In the genomic region with DNA sequence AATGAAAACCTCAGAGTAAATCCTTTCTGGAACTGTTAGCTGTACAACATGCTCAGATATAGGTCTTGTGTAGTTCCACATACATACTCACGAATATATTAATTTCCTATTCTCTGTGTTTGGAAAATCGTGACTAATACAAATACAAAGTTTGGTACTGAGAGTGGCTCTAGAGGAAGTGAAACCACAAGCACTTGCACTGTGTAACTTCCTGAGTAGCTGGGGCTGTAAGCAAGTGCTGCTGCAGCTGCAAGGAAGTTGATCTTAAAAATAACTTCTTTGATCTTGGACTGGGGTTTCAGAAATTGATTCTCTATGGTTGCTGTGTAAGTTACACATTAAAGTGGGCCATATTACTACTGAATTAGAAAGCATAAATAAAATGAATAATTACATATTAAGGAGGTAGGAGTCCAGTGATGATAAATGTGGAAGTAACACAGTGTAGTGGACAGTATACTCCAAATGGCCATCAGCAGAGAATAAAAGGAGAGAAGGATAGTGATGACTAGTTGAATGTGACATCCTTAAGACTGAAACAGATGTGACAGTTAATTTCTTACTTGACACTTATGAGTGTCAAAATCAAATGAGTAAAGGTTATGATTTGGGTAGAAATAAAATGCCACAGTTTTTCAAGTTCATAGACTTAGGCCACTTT, we compare ENCODE assay signal across 12 mouse cellular contexts.
A peak's percentile ranks its signal among the peaks of the same experiment; 100 is the strongest.
DNase-seq lines count a peak whose midpoint lies in the region; ATAC-seq and TF ChIP-seq lines count a peak whose summit lies in the region.
"Had no signal": no experiment of that assay in that cellular context is flagged by ENCODE, and none has a peak within 500 bp of the region (broad histone marks: within the 10 kb centered on the region; RNA-seq: fewer than 3 reads in every experiment).

No protein-coding gene starts in this region.

- no peak overlapping the region for H3K4me2 ChIP-seq in heart, embryonic 12.5 days
- no peak overlapping the region for H3K4me2 ChIP-seq in lung, embryonic 16.5 days (ENCODE audit: low read depth, low read length)
- H3K4me2 ChIP-seq: heart, embryonic 15.5 days; neural tube, embryonic 15.5 days had no signal

- WGBS in heart, adult 2 months: 27% methylated on average over 2 of the region's 2 CpGs
- WGBS in heart, embryonic 12.5 days: 51% methylated on average over 2 of the region's 2 CpGs
- 47% methylated on average over 2 of the region's 2 CpGs for WGBS in lung, embryonic 16.5 days

- H3K9ac ChIP-seq in heart, adult 2 months (ENCODE audit: low read depth, low read length): no peak overlapping the region
- H3K9ac ChIP-seq in heart, embryonic 12.5 days: no peak overlapping the region
- no peak overlapping the region for H3K9ac ChIP-seq in lung, embryonic 16.5 days (ENCODE audit: low read length)
- H3K9ac ChIP-seq: heart, embryonic 15.5 days; neural tube, embryonic 15.5 days had no signal

- no peaks in the 10 kb centered on the region for H3K79me2 ChIP-seq in heart, adult 2 months (replicated peaks; ENCODE audit: control insufficient read depth, insufficient read depth, low read length)

- TF ChIP-seq CTCF in heart, adult 2 months (IDR thresholded peaks at IDR 0.05): no peak
- no peak for TF ChIP-seq CTCF in brain, embryonic 14.5 days (IDR thresholded peaks at IDR 0.05; ENCODE audit: borderline replicate concordance, extremely low read depth, insufficient read depth, insufficient read length)

- intact Hi-C loops in heart, adult 2 months (cut with DNase I): no loop called here

- peak overlapping the region; percentile 28 for H3K27ac ChIP-seq in heart, adult 2 months
- H3K27ac ChIP-seq in heart, embryonic 12.5 days (ENCODE audit: poor library complexity, severe bottlenecking): no peak overlapping the region
- H3K27ac ChIP-seq in lung, embryonic 16.5 days (ENCODE audit: low read length): no peak overlapping the region
- H3K27ac ChIP-seq: heart, embryonic 15.5 days; neural tube, embryonic 15.5 days had no signal

- ATAC-seq in heart, embryonic 12.5 days (ENCODE audit: insufficient number of reproducible peaks, low FRiP score): no peak
- ATAC-seq in lung, embryonic 16.5 days (ENCODE audit: low read depth): peak; percentile 43; the same call in 1 of the 2 replicates
- ATAC-seq: forebrain, embryonic 14.5 days had no signal

- peak in 1 of 2 experiments; percentile 3 for DNase-seq in heart, adult 2 months
- no peak for DNase-seq in lung, postnatal 14 days
- DNase-seq in brain, embryonic 14.5 days (ENCODE audit: low read depth): peak; percentile 0
- peak; percentile 28 to 41 for DNase-seq in natural killer cell, adult 2 months (ENCODE audit: low spot score in 2 of 2)
- DNase-seq in frontal cortex, postnatal 36 days (ENCODE audit: low spot score in 2 of 2): no peak
- DNase-seq in urinary bladder, postnatal 10 days (ENCODE audit: low spot score): no peak
- DNase-seq: kidney, postnatal 25 days had no signal

- no peaks in the 10 kb centered on the region; the same call in 1 of the 2 replicates for H3K4me1 ChIP-seq in heart, adult 2 months (ENCODE audit: control insufficient read depth, insufficient read depth, low read length)
- no peaks in the 10 kb centered on the region for H3K4me1 ChIP-seq in heart, embryonic 12.5 days (replicated peaks)
- no peaks in the 10 kb centered on the region for H3K4me1 ChIP-seq in lung, embryonic 16.5 days (replicated peaks; ENCODE audit: control insufficient read depth, insufficient read depth, low read length)
- H3K4me1 ChIP-seq: heart, embryonic 15.5 days; neural tube, embryonic 15.5 days had no signal

- no peaks in the 10 kb centered on the region for H3K27me3 ChIP-seq in heart, adult 2 months (ENCODE audit: control insufficient read depth, insufficient read depth, low read length)
- no peaks in the 10 kb centered on the region for H3K27me3 ChIP-seq in heart, embryonic 12.5 days (replicated peaks)
- H3K27me3 ChIP-seq in lung, embryonic 16.5 days (ENCODE audit: control insufficient read depth, insufficient read depth, low read depth, low read length): no peaks in the 10 kb centered on the region
- H3K27me3 ChIP-seq: heart, embryonic 15.5 days; neural tube, embryonic 15.5 days had no signal

- no peaks in the 10 kb centered on the region for H3K9me3 ChIP-seq in heart, embryonic 12.5 days (replicated peaks)
- H3K9me3 ChIP-seq in lung, embryonic 16.5 days (ENCODE audit: control insufficient read depth, low read length): no peaks in the 10 kb centered on the region
- H3K9me3 ChIP-seq: heart, embryonic 15.5 days; neural tube, embryonic 15.5 days had no signal

- no peak for TF ChIP-seq POLR2A in heart, adult 2 months (IDR thresholded peaks at IDR 0.05; ENCODE audit: insufficient read depth, low read depth, low read length)
- TF ChIP-seq POLR2A in brain, embryonic 14.5 days (IDR thresholded peaks at IDR 0.05; ENCODE audit: borderline replicate concordance, extremely low read depth, insufficient read depth, insufficient read length, poor library complexity, severe bottlenecking): no peak

- H3K4me3 ChIP-seq in heart, adult 2 months: no peak overlapping the region
- H3K4me3 ChIP-seq in heart, embryonic 12.5 days: no peak overlapping the region
- no peak overlapping the region for H3K4me3 ChIP-seq in lung, embryonic 16.5 days (ENCODE audit: low read length)
- H3K4me3 ChIP-seq: heart, embryonic 15.5 days; neural tube, embryonic 15.5 days had no signal

- TF ChIP-seq EP300 in heart, adult 2 months (IDR thresholded peaks at IDR 0.05; ENCODE audit: insufficient read depth, low read depth, low read length): no peak

- no peaks in the 10 kb centered on the region for H3K36me3 ChIP-seq in heart, adult 2 months (ENCODE audit: control insufficient read depth, insufficient read depth, low read length)
- no peaks in the 10 kb centered on the region for H3K36me3 ChIP-seq in heart, embryonic 12.5 days
- H3K36me3 ChIP-seq in lung, embryonic 16.5 days (ENCODE audit: control insufficient read depth, insufficient read depth, low read length): no peaks in the 10 kb centered on the region
- H3K36me3 ChIP-seq: heart, embryonic 15.5 days; neural tube, embryonic 15.5 days had no signal

Comparison
In these comparisons a context has a peak if more than half of its experiments do, and no peak if none do; other contexts are left out.
1. DNase-seq: peak in brain, embryonic 14.5 days (single experiment) and natural killer cell, adult 2 months (2 of 2); none in lung, postnatal 14 days (single experiment), frontal cortex, postnatal 36 days (0 of 2) and urinary bladder, postnatal 10 days (single experiment).